Mouse (Mus musculus) ovary, postnatal 14 days (tissue): ENCODE results near the gene Rplp2.
A peak's percentile ranks its signal among the peaks of the same experiment; 100 is the strongest.

Source experiments
- DNase-seq: peaks from one replicate; pipeline ENCODE4 v3.0.0; 2022; ENCODE audit warnings: low spot score

Gene Rplp2

DNA sequence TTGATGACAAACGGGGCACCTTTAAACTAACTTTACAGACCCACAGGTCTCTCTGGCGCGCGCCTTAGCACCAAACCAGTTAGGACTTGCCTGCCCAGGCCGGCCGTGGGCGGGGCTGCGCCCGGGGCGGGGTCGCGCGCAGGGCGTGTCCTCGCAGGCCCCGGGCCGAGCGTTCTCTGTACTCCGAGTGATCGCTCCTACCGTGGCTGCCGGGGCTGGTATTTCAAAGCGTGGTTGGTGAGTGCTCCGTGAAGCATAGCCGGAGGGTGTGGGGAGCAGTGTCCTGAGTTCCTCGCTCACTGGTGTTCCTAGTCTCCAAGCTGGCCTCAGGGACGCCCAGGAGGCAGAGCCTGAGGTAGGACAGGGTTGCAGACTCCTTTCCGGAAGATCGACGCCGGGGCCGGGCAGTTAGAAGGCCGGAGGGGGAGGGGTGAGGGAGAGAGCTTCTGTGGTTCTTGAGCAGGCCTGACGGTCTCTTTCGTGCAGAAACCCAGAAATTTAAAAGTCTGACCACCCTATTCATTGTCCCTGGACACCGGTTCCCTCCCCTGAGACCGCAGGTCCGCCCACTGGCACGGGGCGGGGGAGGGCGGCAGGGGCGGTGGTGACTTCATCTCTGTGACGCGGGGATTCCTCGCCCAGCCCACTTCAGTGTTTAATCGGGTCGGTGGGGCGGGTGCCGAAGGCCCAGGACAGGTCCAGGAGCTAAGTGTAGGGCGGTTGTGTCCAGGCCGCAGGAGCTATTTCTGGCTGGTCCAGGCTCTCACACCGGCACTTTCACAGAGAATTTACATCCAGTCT lies 20.3 kb downstream of the Rplp2 start, which contains the start of gene Cd151:
TSS of gene Cd151 (plus strand) at position 163 of the 801 bp plus-strand sequence.
- peak; percentile 85 for DNase-seq

DNA sequence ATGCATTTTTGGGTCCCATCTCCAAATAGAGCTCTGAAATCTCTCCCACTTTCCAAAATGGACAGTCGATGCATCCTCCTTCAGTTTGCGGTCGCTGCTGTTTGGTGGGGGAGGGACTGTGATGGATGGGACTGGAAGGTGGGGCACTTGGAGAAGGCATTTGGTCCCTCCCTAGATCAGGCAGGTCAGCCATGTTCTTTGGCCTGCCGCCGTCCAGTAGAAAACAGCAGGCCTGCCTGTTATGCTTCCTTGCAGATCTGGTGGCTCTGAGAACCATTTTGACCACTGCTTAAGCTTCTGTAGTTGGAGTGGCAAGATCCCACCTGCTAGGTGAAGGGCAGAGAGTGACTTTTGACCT lies 21.0 kb downstream of the Rplp2 start:
- DNase-seq: no peak

DNA sequence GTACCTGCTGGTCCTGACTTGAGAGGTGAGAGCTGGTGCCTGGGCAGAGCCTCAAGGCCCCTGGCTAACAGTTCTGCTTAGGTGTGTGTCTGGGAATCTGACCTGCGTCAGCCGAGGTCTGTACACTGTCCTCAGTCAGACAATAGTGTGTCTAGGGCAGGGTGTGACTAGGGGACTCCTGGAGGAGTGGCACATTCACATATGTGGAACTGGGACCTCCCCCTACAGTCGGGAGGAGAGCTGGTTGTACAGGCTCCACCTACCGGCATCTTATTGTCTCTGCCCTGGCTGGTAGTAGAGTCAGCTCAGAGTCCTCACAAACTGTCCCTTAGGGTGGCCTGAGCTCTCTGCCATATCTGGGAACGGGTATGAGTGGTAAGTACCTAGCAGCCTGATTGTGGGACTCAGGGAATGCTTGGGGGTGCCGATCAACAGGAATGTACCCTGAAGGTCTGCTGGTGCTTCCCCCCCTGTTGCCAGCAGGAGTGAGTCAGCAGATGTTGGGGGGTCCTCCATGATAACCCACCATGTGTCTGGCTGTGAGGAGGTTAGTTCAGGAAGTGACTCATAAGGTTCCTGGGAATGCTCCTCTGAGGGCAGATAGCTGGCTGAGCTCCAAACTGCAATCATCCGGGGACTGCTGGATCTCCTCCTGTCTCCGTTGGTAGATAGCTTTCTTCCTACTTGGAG lies 21.5 kb downstream of the Rplp2 start:
- DNase-seq: no peak

DNA sequence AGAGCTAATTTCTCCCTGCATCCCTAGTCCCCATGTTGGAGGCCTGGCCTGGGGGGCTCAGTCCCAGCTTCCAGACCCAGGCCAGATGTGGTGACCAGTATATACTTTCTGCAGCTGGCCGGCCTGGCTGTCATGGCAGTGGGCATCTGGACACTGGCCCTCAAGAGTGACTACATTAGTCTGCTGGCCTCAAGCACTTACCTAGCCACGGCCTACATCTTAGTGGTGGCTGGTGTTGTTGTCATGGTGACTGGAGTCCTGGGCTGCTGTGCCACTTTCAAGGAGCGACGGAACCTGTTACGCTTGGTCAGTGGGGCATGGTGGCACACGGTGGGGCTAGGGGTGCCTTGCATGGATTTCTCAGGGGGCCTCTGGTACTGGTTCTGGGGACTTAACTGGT lies 22.2 kb downstream of the Rplp2 start:
- no peak for DNase-seq

DNA sequence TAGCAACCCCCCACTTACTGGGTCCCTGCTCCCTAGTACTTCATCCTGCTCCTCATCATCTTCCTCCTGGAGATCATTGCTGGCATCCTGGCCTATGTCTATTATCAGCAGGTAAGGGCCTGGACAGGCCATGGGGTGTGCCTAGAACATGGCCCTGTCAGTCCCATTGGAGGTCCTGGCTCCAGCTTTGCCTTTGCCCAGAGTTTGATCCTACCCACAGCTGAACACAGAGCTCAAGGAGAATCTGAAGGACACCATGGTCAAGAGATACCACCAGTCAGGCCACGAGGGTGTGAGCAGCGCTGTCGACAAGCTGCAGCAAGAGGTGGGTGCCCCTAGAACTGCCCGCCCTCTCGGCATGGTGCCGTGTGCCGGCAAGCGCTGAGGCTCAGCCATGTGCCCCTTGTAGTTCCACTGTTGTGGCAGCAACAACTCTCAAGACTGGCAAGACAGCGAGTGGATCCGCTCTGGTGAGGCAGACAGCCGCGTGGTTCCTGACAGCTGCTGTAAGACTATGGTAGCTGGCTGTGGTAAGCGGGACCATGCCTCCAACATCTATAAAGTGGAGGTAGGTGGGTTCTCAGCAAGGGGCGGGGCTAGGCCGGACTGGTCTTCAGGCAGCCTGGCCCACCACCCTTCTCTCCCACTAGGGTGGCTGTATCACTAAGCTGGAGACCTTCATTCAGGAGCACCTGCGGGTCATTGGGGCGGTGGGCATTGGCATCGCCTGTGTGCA lies 22.9 kb downstream of the Rplp2 start:
- no peak for DNase-seq

DNA sequence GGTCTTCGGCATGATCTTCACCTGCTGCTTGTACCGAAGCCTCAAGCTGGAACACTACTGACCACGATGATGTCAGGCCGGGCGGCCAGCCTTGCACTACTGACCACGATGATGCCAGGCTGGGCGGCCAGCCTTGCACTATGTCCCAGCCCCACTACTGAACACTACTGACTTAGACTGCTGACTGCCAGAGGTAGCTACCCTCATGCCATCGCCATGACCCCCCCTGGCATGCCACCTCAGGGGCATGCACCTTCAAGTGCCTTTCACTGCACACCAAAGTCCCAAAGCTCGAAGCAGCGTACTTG lies 23.4 kb downstream of the Rplp2 start:
- no peak for DNase-seq

DNA sequence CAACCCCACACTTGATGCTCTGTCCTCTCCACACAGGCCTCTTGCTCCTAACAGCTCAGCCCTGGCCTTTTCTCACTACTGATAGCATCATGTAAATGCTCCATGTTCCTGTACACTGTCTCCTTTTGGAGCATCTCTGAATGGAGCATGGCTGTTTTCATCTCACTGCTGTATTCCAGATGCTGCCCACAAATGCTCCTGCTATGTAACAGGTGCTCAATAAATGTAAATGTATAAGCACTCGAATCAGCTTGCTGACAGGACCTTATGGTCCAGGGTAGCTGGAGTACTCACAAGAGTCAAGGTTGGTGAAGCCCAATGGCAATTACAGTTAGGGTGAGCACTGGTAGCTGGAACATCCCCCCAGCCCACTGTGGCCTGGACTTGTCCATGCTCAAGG lies 24.1 kb downstream of the Rplp2 start:
- DNase-seq: no peak

DNA sequence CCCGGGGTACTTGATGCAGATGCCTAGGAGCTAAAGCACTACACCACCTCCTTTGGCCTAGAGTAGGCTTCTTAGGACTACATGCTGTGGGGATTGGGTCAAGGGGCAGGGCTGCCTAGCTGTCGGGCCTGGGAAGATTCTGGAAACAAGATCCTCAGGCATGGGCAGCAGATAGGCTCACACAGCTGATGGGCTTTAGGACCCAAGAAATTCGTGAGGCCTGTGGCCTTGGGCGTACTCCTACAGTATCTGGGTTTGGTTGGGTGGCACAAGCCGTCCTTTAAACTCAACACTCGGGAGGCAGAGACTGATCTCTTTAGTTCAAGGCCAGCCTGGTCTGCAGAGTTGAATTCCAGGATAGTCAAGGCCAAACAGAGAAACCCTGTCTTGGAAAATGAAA lies 25.1 kb downstream of the Rplp2 start:
- DNase-seq: no peak

DNA sequence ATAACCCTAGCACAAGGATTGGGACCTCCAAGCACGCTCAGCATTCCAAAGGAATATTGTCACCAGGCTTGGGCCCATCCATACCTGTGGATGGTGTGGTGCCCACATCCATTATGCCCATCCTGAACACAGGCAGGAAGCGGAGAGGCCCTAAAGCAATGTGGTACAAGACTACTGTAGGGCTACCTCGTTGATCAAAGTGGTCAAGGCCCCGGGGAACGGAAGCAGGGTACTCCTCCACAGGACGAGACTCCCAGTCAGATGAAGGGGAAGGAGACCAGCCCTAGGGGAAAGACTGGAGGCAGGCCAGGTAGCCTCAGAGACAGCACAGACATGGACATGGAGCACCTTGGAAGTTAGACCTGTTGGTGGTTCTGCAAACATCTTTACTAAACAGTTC lies 25.6 kb downstream of the Rplp2 start:
- DNase-seq: no peak

DNA sequence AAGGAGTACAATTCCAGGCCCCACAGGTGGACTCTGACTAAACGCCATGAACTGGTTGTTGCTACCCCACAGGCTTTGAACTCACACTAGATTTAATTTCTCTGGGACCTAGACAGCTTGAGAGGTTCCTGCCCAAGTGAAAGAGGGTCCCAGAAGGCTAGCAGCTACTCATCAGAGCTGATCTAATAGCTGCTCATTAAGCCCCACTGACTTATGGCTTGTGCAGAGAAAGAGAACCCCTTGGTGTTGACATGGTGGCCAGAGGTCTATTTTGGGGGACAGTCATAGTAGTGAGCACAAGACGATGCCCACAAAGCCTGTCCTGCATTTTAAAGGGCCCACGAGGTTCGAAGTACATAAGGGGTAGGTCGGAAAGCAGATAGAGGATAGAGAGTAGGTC lies 27.0 kb downstream of the Rplp2 start:
- DNase-seq: no peak

DNA sequence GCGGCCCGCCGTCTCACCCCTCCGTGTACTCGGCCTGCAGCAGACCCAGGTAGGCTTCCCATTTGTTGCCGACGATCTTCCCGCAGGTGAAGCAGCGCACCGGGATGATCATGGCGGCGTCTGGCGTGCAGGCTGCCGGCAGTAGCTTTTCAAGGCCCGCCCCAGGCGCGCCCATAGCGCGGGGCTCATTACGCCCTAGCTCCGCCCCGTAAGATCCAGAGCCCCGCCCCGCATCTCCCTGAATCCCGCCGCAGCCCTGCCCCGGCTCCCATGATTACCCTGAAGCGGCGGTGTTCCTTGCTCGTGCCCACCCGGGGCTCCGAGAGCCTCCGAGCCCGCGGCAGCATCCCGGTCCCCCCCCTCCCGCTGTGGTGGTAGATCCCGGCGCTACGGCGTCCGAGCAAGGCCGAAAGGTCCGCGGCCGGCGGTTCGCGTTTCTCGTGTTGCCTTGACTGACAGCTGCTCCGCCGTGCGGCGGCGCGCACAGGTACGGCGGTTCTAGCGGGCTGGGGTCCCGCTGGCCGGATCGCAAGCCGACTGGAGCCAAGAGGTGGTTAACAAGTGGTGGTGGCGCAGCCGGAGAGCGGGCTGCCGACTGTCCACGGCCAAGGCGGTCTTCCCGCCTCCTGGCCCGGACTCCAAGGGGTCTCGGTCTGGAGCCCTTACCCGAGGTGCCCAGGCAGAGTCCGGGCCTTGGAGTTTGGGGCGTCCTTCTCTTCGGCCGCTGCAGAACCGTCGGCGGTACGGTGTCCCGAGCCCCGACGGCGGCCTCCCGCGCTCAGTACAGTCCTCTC lies 28.0 kb downstream of the Rplp2 start, which contains the start of the genes Polr2l and Tspan4:
TSS of gene Polr2l (minus strand) at position 122 of the 794 bp plus-strand sequence.
TSS of gene Tspan4 (plus strand) at position 230 of the 794 bp plus-strand sequence.
- DNase-seq: peak; percentile 75

DNA sequence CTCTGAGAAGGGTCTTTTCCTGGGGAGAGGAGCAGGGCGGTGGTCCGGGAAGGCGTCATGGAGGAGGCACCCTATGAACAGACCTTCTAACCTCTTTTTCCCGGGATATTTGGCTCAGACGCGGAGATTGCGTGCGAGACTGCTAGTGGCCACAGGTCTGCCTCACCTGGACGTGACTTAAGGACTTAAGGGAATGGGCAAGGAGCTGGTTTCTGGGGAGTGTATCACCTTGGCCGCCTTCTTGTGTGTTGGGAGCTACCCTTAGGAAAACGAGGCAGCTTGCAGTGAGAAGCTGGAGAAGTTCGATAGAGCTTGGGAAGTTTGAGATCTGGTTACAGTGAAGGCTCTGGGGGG lies 28.6 kb downstream of the Rplp2 start:
- DNase-seq: no peak

DNA sequence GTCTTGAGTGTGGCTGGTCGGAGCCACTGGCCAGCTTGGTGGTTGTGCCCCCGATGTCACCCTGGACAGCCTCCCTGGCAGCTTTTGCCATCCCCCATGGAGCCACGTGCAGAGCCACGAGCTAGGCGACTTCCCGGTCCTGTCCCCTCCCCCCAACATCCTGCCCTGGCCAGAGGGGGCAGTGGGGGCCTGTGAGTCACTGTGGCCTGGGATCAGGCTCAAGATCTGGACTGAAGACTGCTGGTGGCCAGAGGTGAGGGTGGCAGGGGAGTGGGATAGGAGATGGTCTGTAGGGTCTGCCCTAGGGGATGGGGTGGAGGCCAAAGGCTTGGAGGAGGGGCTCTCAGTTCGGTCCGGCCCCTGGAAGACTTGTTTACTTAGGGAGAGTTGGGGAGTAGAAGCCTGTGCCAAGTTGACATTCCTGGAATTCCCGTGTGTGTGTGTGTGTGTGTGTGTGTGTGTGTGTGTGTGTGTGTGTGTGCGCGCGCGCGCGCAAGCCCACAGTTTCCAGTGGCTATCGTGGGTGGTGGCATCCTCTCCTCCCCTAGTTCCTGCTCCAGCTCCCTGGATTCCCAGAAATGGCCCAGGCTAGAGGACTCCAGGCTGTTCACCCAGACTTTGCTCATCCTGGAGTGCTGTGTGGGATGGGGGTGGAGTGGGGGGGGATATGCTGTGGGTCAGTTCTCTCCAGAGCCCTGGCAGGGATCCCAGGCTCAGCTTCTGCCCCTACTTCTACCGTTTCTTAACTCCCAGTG lies 29.2 kb downstream of the Rplp2 start:
- DNase-seq: peak; percentile 67

DNA sequence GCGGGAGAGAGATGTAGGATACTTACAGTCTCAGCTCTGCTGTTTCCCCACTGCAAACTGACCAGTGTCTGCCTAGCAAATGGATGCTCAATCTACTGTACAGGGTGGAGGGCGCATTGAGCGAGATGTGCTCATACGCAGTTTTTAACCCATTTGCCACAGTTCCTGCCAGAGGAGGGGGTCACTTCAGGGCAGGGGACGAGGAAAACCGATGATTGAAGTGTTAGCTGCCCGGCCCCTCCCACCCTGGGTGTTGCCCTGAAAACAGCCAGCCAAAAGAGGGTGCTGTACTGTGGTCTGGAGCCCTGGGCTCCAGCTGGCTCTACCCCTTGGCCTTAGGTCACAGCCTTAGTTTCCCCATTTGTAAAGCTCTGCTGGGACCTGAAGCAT lies 29.8 kb downstream of the Rplp2 start:
- no peak for DNase-seq

DNA sequence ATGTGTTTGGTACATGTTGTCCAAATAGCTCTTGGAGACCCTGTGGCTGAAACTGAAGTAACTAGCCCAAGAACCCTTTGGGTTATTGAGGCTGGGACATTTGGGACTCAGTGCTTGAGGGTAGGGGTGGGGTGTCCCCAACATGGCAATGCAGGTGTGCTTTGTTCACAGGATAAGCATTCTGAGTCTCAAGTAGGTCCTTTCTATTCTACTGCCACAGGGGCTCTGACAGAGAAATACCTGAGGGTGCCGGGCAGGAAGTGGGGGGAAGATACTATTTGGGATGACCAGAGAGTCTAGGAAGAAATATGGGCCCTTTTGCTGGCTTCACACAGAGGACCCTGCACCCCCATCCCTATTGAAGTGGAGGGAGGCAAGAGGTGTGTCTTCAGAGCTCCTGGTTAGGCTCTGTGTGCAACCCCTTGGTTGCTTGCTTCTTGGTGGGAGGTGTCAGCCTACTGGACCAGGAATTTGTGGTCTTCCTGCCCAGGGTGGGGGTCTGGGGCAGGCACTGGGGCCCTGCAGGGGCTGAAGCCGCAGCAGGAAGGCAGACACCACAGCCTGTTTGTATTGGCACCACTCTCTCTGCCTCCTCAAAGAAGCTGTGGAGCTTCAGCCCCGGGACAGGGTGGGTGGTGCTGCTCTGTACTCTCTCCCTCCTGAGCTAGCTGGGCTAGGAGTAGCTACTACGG lies 30.6 kb downstream of the Rplp2 start:
- DNase-seq: no peak

DNA sequence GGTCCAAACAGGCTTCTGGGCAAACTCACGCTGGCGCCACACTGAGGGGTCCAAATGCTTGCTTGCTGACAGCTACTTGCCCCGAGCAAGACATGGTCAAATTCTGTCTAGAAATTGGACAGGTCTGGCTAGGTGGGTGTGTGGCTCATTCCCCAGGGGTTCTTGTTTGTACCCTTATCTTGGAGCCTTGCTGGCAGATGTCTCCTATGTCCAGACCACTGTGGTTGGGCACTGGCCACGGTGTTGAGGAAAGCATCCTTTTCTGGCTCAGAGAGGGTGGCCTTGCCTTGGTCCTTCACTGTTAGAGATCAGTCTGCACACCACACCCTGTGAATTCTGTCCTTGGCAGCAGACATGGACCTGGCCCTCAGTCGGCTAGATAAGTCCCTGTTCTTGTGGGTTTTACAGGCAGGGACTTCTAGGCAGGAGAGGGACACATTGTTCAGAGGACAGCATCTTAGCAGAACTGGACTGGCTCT lies 31.1 kb downstream of the Rplp2 start:
- DNase-seq: no peak

DNA sequence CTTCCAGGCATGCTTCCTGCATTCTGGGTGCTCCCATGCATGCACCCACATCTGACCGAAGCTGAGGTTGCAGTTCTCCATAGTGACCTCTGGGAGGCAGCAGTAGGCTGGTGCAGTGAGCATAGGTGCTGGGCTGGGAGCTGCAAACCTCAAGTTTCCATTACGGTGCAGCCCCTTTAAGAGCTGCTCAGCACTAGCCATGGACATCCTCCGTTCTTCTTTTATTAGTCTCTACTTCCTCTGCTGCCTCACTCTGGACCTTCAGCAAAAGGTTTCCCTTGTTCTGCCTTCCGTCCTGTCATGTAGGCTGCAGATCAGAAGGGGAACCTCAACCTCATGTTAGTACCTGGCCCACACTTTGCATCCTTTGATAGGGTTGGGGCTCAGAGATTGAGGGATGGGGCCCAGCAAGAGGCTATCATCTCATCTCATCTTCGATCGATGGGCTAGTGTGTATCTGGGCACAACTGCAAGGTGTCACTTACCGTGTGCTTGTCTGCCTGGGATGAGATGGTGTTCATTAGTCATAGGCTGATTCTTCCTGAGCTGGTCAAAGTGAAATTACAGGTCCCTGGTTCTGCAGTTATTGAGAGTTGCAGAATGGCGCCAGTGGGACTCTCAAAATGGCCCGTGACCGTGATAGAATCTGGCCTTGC lies 33.8 kb downstream of the Rplp2 start:
- no peak for DNase-seq

DNA sequence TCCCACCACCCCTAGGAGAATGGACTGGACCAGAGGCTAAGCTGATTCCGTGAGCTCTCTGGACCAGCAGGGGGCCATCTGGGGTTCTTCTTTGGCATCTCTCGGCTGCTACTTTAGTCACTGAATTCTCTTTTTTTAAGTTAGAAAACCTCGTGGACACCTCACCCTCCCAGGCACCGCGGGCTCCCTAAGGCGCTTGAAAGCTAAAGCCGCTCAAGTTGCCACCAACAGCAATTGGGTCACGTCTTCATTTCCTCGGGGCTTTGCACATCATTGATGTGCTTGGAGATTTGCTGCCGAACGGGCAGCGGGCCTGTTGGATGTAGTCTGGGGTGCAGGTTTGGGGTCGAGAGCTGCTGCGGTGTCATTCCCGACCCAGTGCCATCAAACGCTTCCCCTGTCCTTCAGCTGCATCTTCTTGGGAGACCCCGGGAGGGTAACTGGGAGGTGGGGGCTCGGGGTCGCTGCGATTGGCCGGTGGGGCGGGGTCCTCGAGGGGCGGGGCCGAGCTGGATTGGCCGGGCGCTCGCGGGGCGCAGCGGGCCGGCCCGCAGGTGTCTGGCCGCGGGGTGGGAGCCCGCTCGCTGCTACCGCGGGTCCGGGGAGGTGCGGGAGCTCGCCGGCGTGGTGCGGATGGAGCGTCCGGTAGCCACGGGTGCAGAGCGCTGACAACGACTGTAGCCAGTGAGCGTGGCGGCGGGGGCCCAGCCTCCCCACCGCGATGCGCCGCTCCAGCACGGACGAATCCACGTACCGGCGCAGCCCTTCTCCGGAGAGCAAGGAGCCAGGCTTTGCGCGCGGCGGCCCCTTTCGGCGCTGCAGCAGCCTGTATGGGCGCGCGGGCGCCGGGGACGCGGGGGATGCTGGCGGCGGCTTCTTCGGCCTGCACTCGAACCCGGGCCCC lies 34.6 kb downstream of the Rplp2 start:
- no peak for DNase-seq

DNA sequence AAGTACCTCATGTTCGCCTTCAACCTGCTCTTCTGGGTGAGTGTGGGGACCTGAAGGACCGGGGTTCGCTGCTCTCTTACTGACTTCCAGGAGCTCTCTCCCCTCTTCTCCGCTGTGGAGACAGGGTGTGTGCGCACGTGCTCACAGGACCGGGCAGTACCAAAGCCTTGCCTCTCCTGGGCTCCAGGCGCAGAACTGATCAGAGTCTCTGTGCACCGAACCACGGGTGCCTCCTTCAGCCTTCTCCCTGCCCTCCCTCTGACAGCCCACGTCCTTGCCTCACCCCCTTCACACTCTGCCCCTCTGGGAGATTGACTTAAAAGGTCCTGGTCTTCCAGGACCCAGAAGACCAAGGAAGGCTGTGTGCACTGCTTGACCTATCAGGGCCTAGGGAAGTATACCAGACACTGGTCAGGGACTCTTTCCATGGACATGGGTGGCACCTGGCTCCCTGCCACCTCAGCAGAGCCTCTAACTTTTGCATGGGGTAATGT lies 35.4 kb downstream of the Rplp2 start:
- no peak for DNase-seq
